Mouse (Mus musculus): Measurements from ENCODE around the gene Gorab. TPM values are rescaled to one million over a fixed set of nuclear protein-coding genes. Genes with fewer than 3 reads are reported as not detected.

The Gorab gene
- polyA plus RNA-seq, 1 experiment from 2014 or later: 20.5 TPM

- Histone ChIP-seq H3K9ac (ENCODE audit: low read depth, low read length) (no peak overlapping the region), H3K27me3 (replicated peaks; ENCODE audit: control insufficient read depth, insufficient read depth, low read length) (no peaks in the 10 kb centered on the region), H3K9me3 (ENCODE audit: control insufficient read depth, low read length) (no peaks in the 10 kb centered on the region), H3K4me2 (ENCODE audit: low read length) (peak overlapping the region; percentile 17; the same call in 1 of the 2 replicates), H3K4me1 (ENCODE audit: control insufficient read depth, insufficient read depth, low read depth, low read length) (no peaks in the 10 kb centered on the region), H3K27ac (ENCODE audit: low read depth, low read length) (no peak overlapping the region), H3K4me3 (ENCODE audit: low read length) (no peak overlapping the region), H3K36me3 (ENCODE audit: control insufficient read depth, insufficient read depth, low read length) (no peaks in the 10 kb centered on the region)
- 0 out of 2 replicates have a peak, but pooled peaks have one; percentile 2 for ATAC-seq
- WGBS: 49% methylated on average over 3 of the region's 3 CpGs
Measured at GRCm38 (mm10) chr1:163339219-163339561, 64.3 kb downstream of the Gorab start.

DNA sequence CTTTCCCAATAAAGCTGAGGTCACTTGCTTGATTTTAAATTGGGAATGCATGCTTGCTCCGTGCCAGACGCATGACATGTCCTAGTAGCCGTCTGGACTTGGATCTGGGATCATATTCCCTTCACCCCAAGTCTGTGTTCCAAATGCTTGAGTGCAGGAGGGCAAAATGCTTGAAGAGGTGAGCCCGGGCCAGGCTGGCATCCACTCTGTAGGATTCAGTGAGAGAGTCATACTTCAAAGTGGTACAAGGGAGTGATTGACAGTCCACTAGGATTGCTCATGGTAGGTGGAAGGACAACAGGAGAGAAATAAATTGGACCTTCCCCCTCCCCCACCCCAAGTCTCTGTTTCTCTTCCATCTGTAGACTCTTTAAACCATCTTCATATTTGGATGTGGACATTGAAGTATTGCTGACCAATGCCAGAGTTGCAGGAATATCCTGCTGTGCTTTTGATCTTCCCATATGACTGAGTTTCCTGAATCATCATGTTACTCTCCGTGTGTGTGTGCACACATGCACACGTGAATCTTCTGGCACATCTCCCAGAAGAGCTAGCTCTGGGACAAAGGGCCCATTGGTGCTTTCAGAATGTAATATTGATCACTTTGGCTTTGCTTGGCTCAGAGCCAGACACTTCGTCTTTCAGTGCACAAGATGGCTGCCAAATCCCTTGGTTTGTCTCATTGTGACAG, 64.8 kb downstream of the Gorab start:
- Histone ChIP-seq H3K36me3 (ENCODE audit: control insufficient read depth, insufficient read depth, low read length) (no peaks in the 10 kb centered on the region), H3K4me1 (ENCODE audit: control insufficient read depth, insufficient read depth, low read depth, low read length) (no peaks in the 10 kb centered on the region), H3K27ac (ENCODE audit: low read depth, low read length) (0 out of 2 replicates have a peak overlapping the region, but pooled peaks have one; percentile 23), H3K9me3 (ENCODE audit: control insufficient read depth, low read length) (no peaks in the 10 kb centered on the region), H3K9ac (ENCODE audit: low read depth, low read length) (no peak overlapping the region), H3K4me2 (ENCODE audit: low read length) (peak overlapping the region; percentile 17; the same call in 1 of the 2 replicates), H3K4me3 (ENCODE audit: low read length) (no peak overlapping the region), H3K27me3 (replicated peaks; ENCODE audit: control insufficient read depth, insufficient read depth, low read length) (no peaks in the 10 kb centered on the region)
- peak; percentile 81 for ATAC-seq
- 41% methylated on average over 7 of the region's 7 CpGs for WGBS

GRCm38 (mm10) chr1:163337821-163338220, 65.6 kb downstream of the Gorab start:
- 65% methylated on average over 2 of the region's 2 CpGs for WGBS
- H3K4me1 ChIP-seq (ENCODE audit: control insufficient read depth, insufficient read depth, low read depth, low read length): no peaks in the 10 kb centered on the region
- H3K4me3 ChIP-seq (ENCODE audit: low read length): no peak overlapping the region
- no peak for ATAC-seq
- H3K27me3 ChIP-seq (replicated peaks; ENCODE audit: control insufficient read depth, insufficient read depth, low read length): no peaks in the 10 kb centered on the region
- H3K9me3 ChIP-seq (ENCODE audit: control insufficient read depth, low read length): no peaks in the 10 kb centered on the region
- H3K27ac ChIP-seq (ENCODE audit: low read depth, low read length): no peak overlapping the region
- no peak overlapping the region for H3K4me2 ChIP-seq (ENCODE audit: low read length)
- H3K36me3 ChIP-seq (ENCODE audit: control insufficient read depth, insufficient read depth, low read length): no peaks in the 10 kb centered on the region
- no peak overlapping the region for H3K9ac ChIP-seq (ENCODE audit: low read depth, low read length)

Other genes starting within 250 kb of the Gorab start
- gene Prrx1, start 90.0 kb downstream of the Gorab start, polyA plus RNA-seq (2015; fragmentation: Nextera tagmentation; extraction: Ambion mirVana): 3.9 and 5.6 TPM in 2 replicates